Mouse (Mus musculus) embryonic facial prominence, embryonic 11.5 days (tissue): Measurements from ENCODE around the gene Ikzf5. TPM values are rescaled to one million over a fixed set of nuclear protein-coding genes. Genes with fewer than 3 reads are reported as not detected.

Experiments
- polyA plus RNA-seq: library from polyadenylated mRNA; unstranded; fragments of >200 nt; fragmentation: Nextera tagmentation; extraction: Ambion mirVana; gene quantifications from 2 replicates; pipeline ENCODE4 v1.2.1, GENCODE M21; 2014

The Ikzf5 gene
- polyA plus RNA-seq, 1 experiment from 2014 or later: 32.2 TPM

Other genes with a start within 250 kb of the Ikzf5 start
- not detected in 2 replicates for gene 5430419D17Rik, start 236.1 kb downstream of the Ikzf5 start, polyA plus RNA-seq
- gene Cuzd1, start 88.2 kb downstream of the Ikzf5 start, polyA plus RNA-seq: not detected in 2 replicates
- gene Fam24b, start 81.0 kb downstream of the Ikzf5 start, polyA plus RNA-seq: not detected in 2 replicates
- gene Fam24a, start 76.7 kb downstream of the Ikzf5 start, polyA plus RNA-seq: not detected in 2 replicates
- gene 2310057M21Rik, start 47.8 kb downstream of the Ikzf5 start, polyA plus RNA-seq: 23.9 and 24.2 TPM in 2 replicates
- gene Pstk, start 39.4 kb downstream of the Ikzf5 start, polyA plus RNA-seq: 66.6 and 70.0 TPM in 2 replicates
- 104 and 113 TPM in 2 replicates for gene Acadsb, start 80 bp upstream of the Ikzf5 start, polyA plus RNA-seq
- gene Hmx3, start 132.3 kb upstream of the Ikzf5 start, polyA plus RNA-seq: 0.20 TPM in 1 of 2 replicates, not detected in the other
- 0.21 and 0.36 TPM in 2 replicates for gene Hmx2, start 138.3 kb upstream of the Ikzf5 start, polyA plus RNA-seq
- 279 and 281 TPM in 2 replicates for gene Bub3, start 149.7 kb upstream of the Ikzf5 start, polyA plus RNA-seq